Mouse (Mus musculus): ENCODE data around the gene Intu. TPM values are rescaled to one million over a fixed set of nuclear protein-coding genes. Genes with fewer than 3 reads are reported as not detected.

Gene Intu
- 3.6 and 3.8 TPM in 2 replicates for polyA plus RNA-seq (2016; fragmentation: Nextera tagmentation; extraction: Ambion mirVana)

DNA sequence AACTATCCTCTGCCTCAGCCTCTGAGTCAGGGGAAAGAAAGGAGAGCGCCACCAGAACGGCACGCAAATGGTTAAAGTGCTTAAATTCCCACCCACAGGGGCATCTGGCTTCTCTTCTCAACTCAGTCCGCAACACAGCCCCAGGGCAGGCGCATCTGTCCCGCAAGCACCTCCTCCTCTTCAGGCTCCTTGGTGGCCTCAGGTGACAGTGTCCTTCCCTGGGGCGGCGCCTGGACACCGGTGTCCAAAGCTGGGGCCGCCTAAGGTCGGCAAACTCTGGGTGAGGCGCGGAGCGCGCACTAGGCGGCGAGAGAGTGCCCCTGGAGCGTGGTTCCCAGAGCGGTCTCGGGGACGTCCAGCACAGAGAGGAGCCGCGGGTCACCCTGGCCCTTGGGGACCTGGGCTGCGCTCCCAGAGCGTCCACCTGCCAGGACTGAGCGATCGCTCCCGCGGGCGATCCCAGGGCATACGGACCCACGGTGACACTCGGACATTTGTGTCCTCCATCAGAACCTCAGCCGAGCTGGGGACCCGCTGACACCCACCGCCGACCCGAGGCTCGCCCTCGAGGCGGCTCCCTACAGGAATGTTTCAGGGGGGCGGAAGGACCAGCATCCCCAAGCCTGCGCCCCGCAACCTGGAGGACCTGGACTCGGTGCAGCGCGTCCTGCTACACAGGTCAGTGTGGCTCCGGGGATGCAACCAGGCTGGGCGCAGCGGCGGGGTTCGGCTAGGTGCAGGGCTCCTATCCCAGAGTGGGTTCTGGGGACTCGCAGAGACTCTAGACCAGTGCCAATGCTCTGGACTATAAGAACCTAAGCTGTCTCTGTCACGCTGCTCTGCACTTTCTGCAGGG, at the start of gene Intu:
Gene Intu (plus strand): TSS at position 1 of the 856 bp plus-strand sequence.
- no peak within 1 kb of the TSS for H3K27ac ChIP-seq
- peaks cover 33% of the 10 kb centered on the region for H3K4me1 ChIP-seq (replicated peaks)
- H3K9ac ChIP-seq (replicated peaks), result peak within 1 kb of the TSS; percentile 67
- peak within 1 kb of the TSS; percentile 100 for H3K4me2 ChIP-seq
- H3K9me3 ChIP-seq, result no peaks in the 10 kb centered on the region
- peak within 1 kb of the TSS; percentile 57 for H3K4me3 ChIP-seq (replicated peaks)
- WGBS, result under 1% methylated on average over 54 of the region's 54 CpGs
- peaks cover 58% of the 10 kb centered on the region for H3K27me3 ChIP-seq
- no peaks in the 10 kb centered on the region for H3K36me3 ChIP-seq
- ATAC-seq (ENCODE audit: insufficient number of reproducible peaks, insufficient read depth, low FRiP score, low TSS enrichment, low read depth), result peak; percentile 69

GRCm38 (mm10) chr3:40483221-40483654, 47.8 kb upstream of the Intu start:
- peak overlapping the region; percentile 82 for H3K27ac ChIP-seq
- WGBS, result 13% methylated on average over 10 of the region's 10 CpGs

GRCm38 (mm10) chr3:40487381-40487780, 43.7 kb upstream of the Intu start:
- 78% methylated on average over 4 of the region's 4 CpGs for WGBS
- Histone ChIP-seq H3K4me2 (no peak overlapping the region), H3K9me3 (0 out of 2 replicates have a peak, but pooled peaks cover 5% of the 10 kb centered on the region), H3K27ac (no peak overlapping the region), H3K4me3 (replicated peaks) (no peak overlapping the region), H3K4me1 (replicated peaks) (peaks cover 15% of the 10 kb centered on the region), H3K27me3 (no peaks in the 10 kb centered on the region), H3K36me3 (no peaks in the 10 kb centered on the region), H3K9ac (replicated peaks) (no peak overlapping the region)
- no peak for ATAC-seq (ENCODE audit: insufficient number of reproducible peaks, insufficient read depth, low FRiP score, low TSS enrichment, low read depth)

More at GRCm38 (mm10) chr3:40483221-40483654, 47.8 kb upstream of the Intu start:
- H3K9ac ChIP-seq (replicated peaks), result no peak overlapping the region
- no peaks in the 10 kb centered on the region for H3K27me3 ChIP-seq
- H3K4me3 ChIP-seq (replicated peaks), result 0 out of 2 replicates have a peak overlapping the region, but pooled peaks have one; percentile 12
- no peak for ATAC-seq (ENCODE audit: insufficient number of reproducible peaks, insufficient read depth, low FRiP score, low TSS enrichment, low read depth)
- no peaks in the 10 kb centered on the region for H3K9me3 ChIP-seq
- H3K4me2 ChIP-seq, result peak overlapping the region; percentile 48
- H3K36me3 ChIP-seq, result no peaks in the 10 kb centered on the region
- peaks cover 35% of the 10 kb centered on the region for H3K4me1 ChIP-seq (replicated peaks)

DNA sequence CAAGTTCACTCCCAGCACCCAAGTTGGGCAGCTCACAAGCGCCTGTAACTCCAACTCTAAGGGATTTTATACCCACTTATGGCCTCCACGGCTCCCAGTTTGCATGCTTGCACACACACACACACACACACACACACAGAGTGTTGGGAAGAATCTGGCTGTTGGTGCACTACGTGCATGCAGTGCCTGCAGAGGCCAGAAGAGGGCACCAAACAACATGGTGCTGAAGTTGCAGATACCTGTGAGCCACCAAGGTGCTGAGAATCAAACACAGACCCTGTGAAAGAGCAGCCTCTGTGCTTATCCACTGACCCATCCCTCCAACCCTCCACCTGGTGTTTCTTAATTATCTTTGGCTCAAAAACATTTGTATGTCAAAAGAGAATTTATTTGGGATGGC, 39.3 kb upstream of the Intu start:
- H3K27me3 ChIP-seq, result no peaks in the 10 kb centered on the region
- no peak for ATAC-seq (ENCODE audit: insufficient number of reproducible peaks, insufficient read depth, low FRiP score, low TSS enrichment, low read depth)
- WGBS, result 92% methylated on average over 3 of the region's 3 CpGs
- 0 out of 2 replicates have a peak, but pooled peaks cover 5% of the 10 kb centered on the region for H3K9me3 ChIP-seq
- H3K9ac ChIP-seq (replicated peaks), result no peak overlapping the region
- no peak overlapping the region for H3K4me2 ChIP-seq
- H3K4me1 ChIP-seq (replicated peaks), result no peaks in the 10 kb centered on the region
- no peak overlapping the region for H3K4me3 ChIP-seq (replicated peaks)
- H3K36me3 ChIP-seq, result no peaks in the 10 kb centered on the region
- no peak overlapping the region for H3K27ac ChIP-seq

- H3K9me3 ChIP-seq, result no peaks in the 10 kb centered on the region
- no peak overlapping the region for H3K4me2 ChIP-seq
- 87% methylated on average over 3 of the region's 3 CpGs for WGBS
- no peak overlapping the region for H3K9ac ChIP-seq (replicated peaks)
- no peaks in the 10 kb centered on the region for H3K27me3 ChIP-seq
- H3K4me1 ChIP-seq (replicated peaks), result no peaks in the 10 kb centered on the region
- H3K27ac ChIP-seq, result no peak overlapping the region
- no peaks in the 10 kb centered on the region for H3K36me3 ChIP-seq
- ATAC-seq (ENCODE audit: insufficient number of reproducible peaks, insufficient read depth, low FRiP score, low TSS enrichment, low read depth), result no peak
- no peak overlapping the region for H3K4me3 ChIP-seq (replicated peaks)
Measured at GRCm38 (mm10) chr3:40498898-40499297, 32.2 kb upstream of the Intu start.

DNA sequence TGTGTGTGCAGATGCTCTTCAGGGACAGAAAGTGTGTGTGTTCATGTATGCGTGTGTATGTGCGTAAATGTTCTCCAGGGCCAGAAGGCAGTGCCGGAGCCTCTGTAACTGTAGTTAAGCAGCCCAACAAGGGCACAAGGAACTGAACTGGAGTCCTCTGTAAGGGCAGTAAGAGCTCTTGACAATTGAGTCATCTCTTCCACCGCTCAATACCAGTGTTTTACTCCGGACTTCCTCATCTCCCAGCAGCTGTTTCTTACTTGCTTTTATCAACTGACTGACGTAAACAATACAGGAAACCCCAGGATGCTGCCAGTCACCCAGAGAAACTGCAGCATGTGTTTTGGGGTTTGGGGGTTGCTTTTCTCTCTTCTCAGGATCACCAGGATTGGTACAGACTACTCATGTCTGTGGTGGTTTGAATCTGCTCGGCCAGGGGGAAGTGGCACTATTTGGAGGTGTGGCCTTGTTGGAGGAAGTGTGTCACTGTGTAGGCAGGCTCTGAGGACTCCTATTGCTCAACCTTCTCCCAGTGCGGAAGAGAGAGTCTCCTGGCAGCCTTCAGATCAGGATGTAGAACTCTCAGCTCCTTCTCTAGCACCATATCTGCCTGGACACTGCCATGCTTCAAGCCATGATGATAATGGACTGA, 30.8 kb upstream of the Intu start:
- H3K4me1 ChIP-seq (replicated peaks), result 0 out of 2 replicates have a peak, but pooled peaks cover 6% of the 10 kb centered on the region
- H3K27me3 ChIP-seq, result no peaks in the 10 kb centered on the region
- ATAC-seq (ENCODE audit: insufficient number of reproducible peaks, insufficient read depth, low FRiP score, low TSS enrichment, low read depth), result no peak
- no peak overlapping the region for H3K4me2 ChIP-seq
- no peaks in the 10 kb centered on the region for H3K36me3 ChIP-seq
- WGBS, result 89% methylated on average over 8 of the region's 8 CpGs
- no peak overlapping the region for H3K9ac ChIP-seq (replicated peaks)
- H3K27ac ChIP-seq, result no peak overlapping the region
- no peak overlapping the region for H3K4me3 ChIP-seq (replicated peaks)
- H3K9me3 ChIP-seq, result no peaks in the 10 kb centered on the region

DNA sequence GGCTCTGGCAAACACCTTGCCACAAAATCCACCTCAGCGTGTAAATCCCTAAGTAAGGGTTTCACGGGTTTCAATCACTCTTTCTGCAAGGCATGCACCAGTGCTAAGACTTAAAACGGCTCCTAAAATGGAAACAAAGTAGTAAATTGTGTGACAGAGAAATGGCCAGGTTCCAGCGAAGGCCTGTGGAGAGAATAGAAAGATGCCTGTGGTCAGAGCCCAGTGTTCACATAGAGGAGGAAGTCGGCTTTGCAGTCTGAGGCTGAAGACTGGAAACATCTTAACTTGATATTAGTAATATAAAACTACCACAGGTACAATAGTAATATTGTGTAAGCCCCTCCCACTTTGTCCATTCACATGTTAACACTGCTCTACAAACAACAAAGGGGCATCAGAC, 26.7 kb upstream of the Intu start:
- H3K4me1 ChIP-seq (replicated peaks), result 0 out of 2 replicates have a peak, but pooled peaks cover 6% of the 10 kb centered on the region
- no peak overlapping the region for H3K27ac ChIP-seq
- 70% methylated on average over 5 of the region's 5 CpGs for WGBS
- no peak overlapping the region for H3K4me2 ChIP-seq
- no peak for ATAC-seq (ENCODE audit: insufficient number of reproducible peaks, insufficient read depth, low FRiP score, low TSS enrichment, low read depth)
- no peaks in the 10 kb centered on the region for H3K36me3 ChIP-seq
- no peak overlapping the region for H3K4me3 ChIP-seq (replicated peaks)
- H3K9ac ChIP-seq (replicated peaks), result no peak overlapping the region
- no peaks in the 10 kb centered on the region for H3K9me3 ChIP-seq
- H3K27me3 ChIP-seq, result no peaks in the 10 kb centered on the region

- Histone ChIP-seq H3K27me3 (no peaks in the 10 kb centered on the region), H3K27ac (0 out of 2 replicates have a peak overlapping the region, but pooled peaks have one; percentile 12), H3K4me2 (no peak overlapping the region), H3K36me3 (no peaks in the 10 kb centered on the region), H3K9ac (replicated peaks) (no peak overlapping the region), H3K9me3 (no peaks in the 10 kb centered on the region), H3K4me1 (replicated peaks) (0 out of 2 replicates have a peak, but pooled peaks cover 6% of the 10 kb centered on the region), H3K4me3 (replicated peaks) (no peak overlapping the region)
- peak; percentile 31; the same call in 1 of the 2 replicates for ATAC-seq (ENCODE audit: insufficient number of reproducible peaks, insufficient read depth, low FRiP score, low TSS enrichment, low read depth)
- WGBS, result 72% methylated on average over 14 of the region's 14 CpGs
Measured at GRCm38 (mm10) chr3:40505451-40506014, 25.6 kb upstream of the Intu start.

- 62% methylated on average over 6 of the region's 6 CpGs for WGBS
- ATAC-seq (ENCODE audit: insufficient number of reproducible peaks, insufficient read depth, low FRiP score, low TSS enrichment, low read depth), result no peak
Measured at GRCm38 (mm10) chr3:40508927-40509576, 22.0 kb upstream of the Intu start.

DNA sequence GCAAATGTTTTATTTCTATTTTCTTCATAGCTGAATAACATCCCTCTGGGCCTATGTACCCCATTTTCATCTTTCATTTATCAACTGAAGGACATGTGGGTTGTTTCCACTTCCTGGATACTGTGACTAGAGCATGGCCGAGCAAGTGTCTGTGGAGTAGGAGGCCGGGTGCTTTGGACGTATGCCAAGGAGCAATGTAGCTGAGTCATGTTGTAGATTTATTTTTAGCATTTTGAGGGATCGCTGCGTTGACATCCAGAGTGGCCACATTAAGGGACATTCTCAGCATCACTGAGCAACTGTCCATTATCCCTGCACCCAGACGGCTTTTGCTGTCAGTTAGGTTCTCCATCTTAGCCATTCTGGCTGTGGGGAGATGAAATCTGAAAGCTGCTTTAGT, 20.5 kb upstream of the Intu start:
- Histone ChIP-seq H3K4me1 (replicated peaks) (no peaks in the 10 kb centered on the region), H3K27me3 (no peaks in the 10 kb centered on the region), H3K4me3 (replicated peaks) (no peak overlapping the region), H3K9ac (replicated peaks) (no peak overlapping the region), H3K9me3 (no peaks in the 10 kb centered on the region), H3K36me3 (no peaks in the 10 kb centered on the region), H3K27ac (no peak overlapping the region), H3K4me2 (no peak overlapping the region)
- ATAC-seq (ENCODE audit: insufficient number of reproducible peaks, insufficient read depth, low FRiP score, low TSS enrichment, low read depth), result no peak
- 84% methylated on average over 6 of the region's 6 CpGs for WGBS

More at GRCm38 (mm10) chr3:40508927-40509576, 22.0 kb upstream of the Intu start:
- H3K4me1 ChIP-seq (replicated peaks), result 0 out of 2 replicates have a peak, but pooled peaks cover 6% of the 10 kb centered on the region
- no peak overlapping the region for H3K27ac ChIP-seq
- no peaks in the 10 kb centered on the region for H3K27me3 ChIP-seq
- no peak overlapping the region for H3K4me2 ChIP-seq
- H3K9me3 ChIP-seq, result no peaks in the 10 kb centered on the region
- no peaks in the 10 kb centered on the region for H3K36me3 ChIP-seq
- H3K4me3 ChIP-seq (replicated peaks), result no peak overlapping the region
- no peak overlapping the region for H3K9ac ChIP-seq (replicated peaks)
